Mouse (Mus musculus) heart, adult 2 months (tissue): ENCODE data around the gene Tas2r105. TPM values are rescaled to one million over a fixed set of nuclear protein-coding genes. Genes with fewer than 3 reads are reported as not detected.
A peak's percentile ranks its signal among the peaks of the same experiment; 100 is the strongest.

Source experiments
- DNase-seq, 2 experiments: peaks; one replicate each; pipeline ENCODE4 v3.0.0; 2021
- H3K27ac ChIP-seq: fragments of 200-600 bp; 2 replicates; pipeline ENCODE4 v1.8.1; 2022
- H3K27me3 ChIP-seq: fragments of 200-500 bp; 2 replicates; pipeline ENCODE4 v1.6.1; 2012; ENCODE audit warnings: mild to moderate bottlenecking, low read length, inconsistent platforms, mixed read lengths; ENCODE audit not compliant: control insufficient read depth, insufficient read depth
- H3K36me3 ChIP-seq: fragments of 200-500 bp; 2 replicates; pipeline ENCODE4 v1.6.1; 2012; ENCODE audit warnings: low read length, inconsistent platforms; ENCODE audit not compliant: control insufficient read depth, insufficient read depth
- H3K4me1 ChIP-seq: fragments of 200-500 bp; 2 replicates; pipeline ENCODE4 v1.6.1; 2011; ENCODE audit warnings: low read length; ENCODE audit not compliant: control insufficient read depth, insufficient read depth
- H3K4me3 ChIP-seq: fragments of 200-600 bp; 2 replicates; pipeline ENCODE4 v1.8.1; 2022
- H3K79me2 ChIP-seq: fragments of 200-500 bp; replicated peaks from 2 replicates; pipeline ENCODE4 v1.6.1; 2012; ENCODE audit warnings: mild to moderate bottlenecking, inconsistent platforms, low read length, moderate library complexity, mixed read lengths; ENCODE audit not compliant: control insufficient read depth, insufficient read depth
- H3K9ac ChIP-seq: fragments of 200-500 bp; 2 replicates; pipeline ENCODE4 v1.6.1; 2012; ENCODE audit warnings: low read depth, mild to moderate bottlenecking, control low read depth, inconsistent platforms, low read length, mixed read lengths
- CTCF ChIP-seq: fragments of 200-600 bp; IDR thresholded peaks from 2 replicates; pipeline ENCODE4 v1.8.1; 2022; ENCODE audit warnings: antibody characterized with exemption, mild to moderate bottlenecking, moderate library complexity
- EP300 ChIP-seq: fragments of 200-500 bp; IDR thresholded peaks from 2 replicates; pipeline ENCODE4 v1.6.1; 2011; ENCODE audit warnings: low read depth, low read length, control low read depth; ENCODE audit not compliant: insufficient read depth
- POLR2A ChIP-seq: fragments of 200-500 bp; IDR thresholded peaks from 2 replicates; pipeline ENCODE4 v1.6.1; 2011; ENCODE audit warnings: mild to moderate bottlenecking, low read depth, low read length, control low read depth; ENCODE audit not compliant: insufficient read depth
- WGBS: fragments of 180-500 bp; shearing (Covaris S2); methylation state at CpG from one replicate; pipeline ENCODE4 v1.1.7; 2018; 5-methylcytosine and 5-hydroxymethylcytosine counted together
- intact Hi-C: fragments of 180-260 bp; cut with DNase I; formaldehyde crosslinking; loops from one replicate; pipeline ENCODE4 v1.15.1; 2025
- long read RNA-seq: library from polyadenylated mRNA; stranded (forward); transcript quantifications from one replicate; pipeline ENCODE4 v2.0.0, GENCODE M21; 2021
- polyA plus RNA-seq: library from polyadenylated mRNA; depleted of rRNA; stranded (reverse); fragments of >200 nt; gene quantifications from 2 replicates; pipeline ENCODE4 v1.2.3, GENCODE M21; 2012; rRNA removed
- total RNA-seq, 2 experiments: library from RNA; stranded (reverse); gene quantifications; 2 replicates each; pipeline ENCODE4 v1.2.3; 2021

Gene Tas2r105
- total RNA-seq (not detected), polyA plus RNA-seq (not detected in 2 replicates)
- long read RNA-seq: 0 reads

- H3K27ac ChIP-seq: no peak within 1 kb of the TSS
- no peaks in the 10 kb centered on the region for H3K36me3 ChIP-seq
- DNase-seq: no peak
- 55% methylated on average over 1 of the region's 1 CpGs for WGBS
- intact Hi-C loops: no loop called here
- no peak within 1 kb of the TSS for H3K4me3 ChIP-seq
- H3K79me2 ChIP-seq: no peaks in the 10 kb centered on the region
- H3K9ac ChIP-seq: no peak within 1 kb of the TSS
- H3K27me3 ChIP-seq: no peaks in the 10 kb centered on the region
- no peak for TF ChIP-seq CTCF
- TF ChIP-seq EP300: no peak
- TF ChIP-seq POLR2A: no peak
- H3K4me1 ChIP-seq: no peaks in the 10 kb centered on the region
These were observed at the start of gene Tas2r105 for GRCm38 (mm10) chr6:131687395-131687794. Tas2r105 (minus strand) TSS chr6:131687495.

- no peaks in the 10 kb centered on the region for H3K79me2 ChIP-seq
- DNase-seq: no peak
- no peak overlapping the region for H3K4me3 ChIP-seq
- no peaks in the 10 kb centered on the region for H3K27me3 ChIP-seq
- 39% methylated on average over 7 of the region's 7 CpGs for WGBS
- no peak overlapping the region for H3K9ac ChIP-seq
- H3K4me1 ChIP-seq: no peaks in the 10 kb centered on the region
- no peaks in the 10 kb centered on the region for H3K36me3 ChIP-seq
- intact Hi-C loops: no loop called here
- no peak overlapping the region for H3K27ac ChIP-seq
- TF ChIP-seq CTCF (peak; percentile 13; the same call in 1 of the 2 replicates), EP300 (no peak)
These were observed 25.5 kb upstream of the Tas2r105 start for GRCm38 (mm10) chr6:131712803-131713202.

- TF ChIP-seq CTCF: no peak
- TF ChIP-seq POLR2A: no peak
- no peak for TF ChIP-seq EP300
- DNase-seq: no peak
- Histone ChIP-seq H3K27ac (no peak within 1 kb of the TSS), H3K36me3 (no peaks in the 10 kb centered on the region), H3K4me1 (no peaks in the 10 kb centered on the region), H3K9ac (no peak within 1 kb of the TSS), H3K4me3 (no peak within 1 kb of the TSS), H3K79me2 (no peaks in the 10 kb centered on the region), H3K27me3 (no peaks in the 10 kb centered on the region)
- intact Hi-C loops: no loop called here
These were observed 2.7 kb upstream of the Tas2r105 start, which contains the start of gene Tas2r114 for GRCm38 (mm10) chr6:131689963-131690362. Tas2r114 (minus strand) TSS chr6:131690063.

GRCm38 (mm10) chr6:131685644-131686043, 1.7 kb downstream of the Tas2r105 start, which contains the start of gene Tas2r104:
Tas2r104 (minus strand) TSS chr6:131685744.
- no peak for DNase-seq
- no peaks in the 10 kb centered on the region for H3K79me2 ChIP-seq

GRCm38 (mm10) chr6:131678786-131679185, 8.5 kb downstream of the Tas2r105 start, which contains the start of gene Tas2r106:
Tas2r106 (minus strand) TSS chr6:131678886.
- TF ChIP-seq EP300 (no peak), CTCF (no peak), POLR2A (no peak)
- no peaks in the 10 kb centered on the region for H3K4me1 ChIP-seq
- no peak for DNase-seq

More at GRCm38 (mm10) chr6:131685644-131686043, 1.7 kb downstream of the Tas2r105 start, which contains the start of gene Tas2r104:
- 60% methylated on average over 1 of the region's 1 CpGs for WGBS
- Histone ChIP-seq H3K9ac (no peak within 1 kb of the TSS), H3K4me3 (no peak within 1 kb of the TSS), H3K36me3 (no peaks in the 10 kb centered on the region), H3K27ac (no peak within 1 kb of the TSS), H3K4me1 (no peaks in the 10 kb centered on the region), H3K27me3 (no peaks in the 10 kb centered on the region)
- intact Hi-C loops: no loop called here
- TF ChIP-seq EP300 (no peak), POLR2A (no peak), CTCF (no peak)

GRCm38 (mm10) chr6:131660049-131660448, 27.2 kb downstream of the Tas2r105 start, which contains the start of gene Tas2r107:
Tas2r107 (minus strand) TSS chr6:131660149.
- TF ChIP-seq CTCF: no peak
- TF ChIP-seq EP300: no peak
- TF ChIP-seq POLR2A: no peak
- Histone ChIP-seq H3K27ac (no peak within 1 kb of the TSS), H3K36me3 (no peaks in the 10 kb centered on the region), H3K9ac (no peak within 1 kb of the TSS), H3K4me1 (no peaks in the 10 kb centered on the region), H3K4me3 (no peak within 1 kb of the TSS), H3K79me2 (no peaks in the 10 kb centered on the region), H3K27me3 (no peaks in the 10 kb centered on the region)
- intact Hi-C loops: no loop called here
- DNase-seq: no peak

More at GRCm38 (mm10) chr6:131678786-131679185, 8.5 kb downstream of the Tas2r105 start, which contains the start of gene Tas2r106:
- no peaks in the 10 kb centered on the region for H3K27me3 ChIP-seq
- no peak within 1 kb of the TSS for H3K9ac ChIP-seq
- no peaks in the 10 kb centered on the region for H3K36me3 ChIP-seq
- no peak within 1 kb of the TSS for H3K27ac ChIP-seq
- no peak within 1 kb of the TSS for H3K4me3 ChIP-seq
- intact Hi-C loops: no loop called here
- 55% methylated on average over 3 of the region's 3 CpGs for WGBS
- no peaks in the 10 kb centered on the region for H3K79me2 ChIP-seq

Other genes starting within 250 kb of the Tas2r105 start
- not detected for gene 5430401F13Rik, start 201.1 kb downstream of the Tas2r105 start, total RNA-seq
- not detected in 2 replicates for gene 5430401F13Rik, start 201.1 kb downstream of the Tas2r105 start, polyA plus RNA-seq
- gene Gm6619, start 201.1 kb downstream of the Tas2r105 start, total RNA-seq: not detected
- not detected in 2 replicates for gene Gm6619, start 201.1 kb downstream of the Tas2r105 start, polyA plus RNA-seq
- gene Tas2r130, start 56.6 kb downstream of the Tas2r105 start, total RNA-seq: not detected
- not detected in 2 replicates for gene Tas2r130, start 56.6 kb downstream of the Tas2r105 start, polyA plus RNA-seq
- not detected for gene Tas2r107, start 27.3 kb downstream of the Tas2r105 start, total RNA-seq
- gene Tas2r107, start 27.3 kb downstream of the Tas2r105 start, polyA plus RNA-seq: not detected in 2 replicates
- gene Tas2r106, start 8.6 kb downstream of the Tas2r105 start, total RNA-seq: not detected
- not detected in 2 replicates for gene Tas2r106, start 8.6 kb downstream of the Tas2r105 start, polyA plus RNA-seq
- gene Tas2r104, start 1.8 kb downstream of the Tas2r105 start, total RNA-seq: not detected
- not detected in 2 replicates for gene Tas2r104, start 1.8 kb downstream of the Tas2r105 start, polyA plus RNA-seq
- gene Tas2r114, start 2.6 kb upstream of the Tas2r105 start, total RNA-seq: not detected
- gene Tas2r114, start 2.6 kb upstream of the Tas2r105 start, polyA plus RNA-seq: not detected in 2 replicates